Mouse (Mus musculus): ENCODE results near the gene Nav2. TPM values are rescaled to one million over a fixed set of nuclear protein-coding genes. Genes with fewer than 3 reads are reported as not detected.

Gene Nav2
- polyA plus RNA-seq, 1 experiment from 2014 or later, result 34.9 TPM

DNA sequence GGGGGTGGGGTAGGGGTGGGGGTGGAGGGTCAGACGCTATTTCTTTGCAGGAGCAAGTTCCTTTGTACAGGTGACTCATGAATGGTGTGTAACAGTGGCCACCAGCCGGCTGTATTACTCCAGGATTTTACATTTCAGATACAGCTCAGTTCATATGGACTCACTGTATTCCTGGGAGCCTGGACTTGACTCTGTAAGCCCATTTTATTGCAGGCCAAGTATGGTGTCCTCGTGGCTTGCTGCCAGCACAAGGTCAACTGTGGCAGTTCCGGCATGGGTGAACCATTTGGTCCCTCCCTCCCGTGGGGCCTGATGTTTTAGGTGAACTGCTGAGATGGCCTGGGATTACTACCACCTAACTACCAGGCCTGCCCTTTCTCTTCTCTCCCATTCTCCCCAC lies 629.8 kb downstream of the Nav2 start:
- Histone ChIP-seq H3K4me1 (ENCODE audit: control insufficient read depth in 2 of 2, insufficient read depth in 2 of 2, low read length in 2 of 2) (peaks cover 33 to 43% of the 10 kb centered on the region in 2 experiments), H3K27ac (replicated peaks in 1 of 2; ENCODE audit: control insufficient read depth in 1 of 2, insufficient read depth in 1 of 2, low read depth in 2 of 2, low read length in 2 of 2) (no peak overlapping the region), H3K4me3 (ENCODE audit: control insufficient read depth in 1 of 2, insufficient read depth in 1 of 2, low read depth in 1 of 2, low read length in 2 of 2) (no peak overlapping the region), H3K27me3 (ENCODE audit: control insufficient read depth, insufficient read depth, low read length) (no peaks in the 10 kb centered on the region), H3K4me2 (ENCODE audit: low read length) (no peak overlapping the region), H3K36me3 (ENCODE audit: control insufficient read depth, insufficient read depth, low read length) (peaks cover 55% of the 10 kb centered on the region), H3K9me3 (ENCODE audit: control insufficient read depth, low read length) (no peaks in the 10 kb centered on the region), H3K9ac (ENCODE audit: low read length) (no peak overlapping the region)
- 60% methylated on average over 5 of the region's 5 CpGs for WGBS
- no peak for ATAC-seq (ENCODE audit: insufficient number of reproducible peaks, insufficient read depth, low FRiP score, low read depth)

DNA sequence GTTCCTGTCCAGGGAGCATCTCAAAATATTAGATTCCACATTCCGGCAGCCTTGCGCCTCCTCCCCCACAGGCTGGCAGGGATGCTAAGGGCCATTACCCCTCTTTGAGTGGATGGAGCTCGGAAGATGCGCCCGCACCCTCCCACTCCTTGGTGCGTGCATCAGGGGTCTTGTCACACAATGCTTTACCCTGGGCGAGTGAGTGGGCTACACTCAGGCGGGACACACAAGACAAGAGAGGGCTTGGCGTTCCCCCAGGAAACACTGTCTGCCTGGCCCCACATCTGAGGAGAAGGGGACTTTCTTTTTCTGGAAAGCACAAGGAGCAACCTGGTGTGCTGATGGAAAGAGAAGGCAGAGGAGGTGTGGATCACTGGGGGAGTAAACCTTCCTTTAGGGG lies 631.7 kb downstream of the Nav2 start:
- Histone ChIP-seq H3K4me1 (ENCODE audit: control insufficient read depth in 2 of 2, insufficient read depth in 2 of 2, low read length in 2 of 2) (peaks cover 29 to 38% of the 10 kb centered on the region in 2 experiments), H3K27me3 (ENCODE audit: control insufficient read depth, insufficient read depth, low read length) (no peaks in the 10 kb centered on the region), H3K9me3 (ENCODE audit: control insufficient read depth, low read length) (no peaks in the 10 kb centered on the region), H3K4me3 (ENCODE audit: control insufficient read depth in 1 of 2, insufficient read depth in 1 of 2, low read depth in 1 of 2, low read length in 2 of 2) (no peak overlapping the region), H3K4me2 (ENCODE audit: low read length) (no peak overlapping the region), H3K27ac (replicated peaks in 1 of 2; ENCODE audit: control insufficient read depth in 1 of 2, insufficient read depth in 1 of 2, low read depth in 2 of 2, low read length in 2 of 2) (no peak overlapping the region), H3K36me3 (ENCODE audit: control insufficient read depth, insufficient read depth, low read length) (peaks cover 56% of the 10 kb centered on the region), H3K9ac (ENCODE audit: low read length) (no peak overlapping the region)
- 80% methylated on average over 9 of the region's 9 CpGs for WGBS
- ATAC-seq (ENCODE audit: insufficient number of reproducible peaks, insufficient read depth, low FRiP score, low read depth), result no peak

DNA sequence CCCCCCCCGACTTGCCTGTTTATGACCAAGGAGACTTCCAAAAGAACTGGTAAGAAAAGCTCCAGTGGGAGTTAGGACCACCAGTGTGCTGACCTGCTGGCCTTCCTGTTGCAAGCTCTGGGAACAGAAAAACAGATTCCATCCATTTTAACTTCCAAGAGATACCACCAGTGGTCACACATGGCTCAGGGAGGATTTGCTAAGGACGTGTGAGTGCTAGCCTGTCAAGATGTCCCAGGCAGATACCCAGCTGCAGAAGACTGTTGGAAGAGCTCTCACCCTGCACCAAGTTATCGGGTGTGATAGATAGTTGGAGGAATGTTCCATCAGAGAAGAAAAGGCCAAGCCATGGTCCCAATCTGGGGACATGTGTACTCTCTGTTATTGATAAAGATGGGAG lies 633.6 kb downstream of the Nav2 start:
- no peak overlapping the region for H3K4me2 ChIP-seq (ENCODE audit: low read length)
- peaks cover 53% of the 10 kb centered on the region for H3K36me3 ChIP-seq (ENCODE audit: control insufficient read depth, insufficient read depth, low read length)
- H3K4me3 ChIP-seq (ENCODE audit: control insufficient read depth in 1 of 2, insufficient read depth in 1 of 2, low read depth in 1 of 2, low read length in 2 of 2), result no peak overlapping the region
- ATAC-seq (ENCODE audit: insufficient number of reproducible peaks, insufficient read depth, low FRiP score, low read depth), result no peak
- H3K4me1 ChIP-seq (ENCODE audit: control insufficient read depth in 2 of 2, insufficient read depth in 2 of 2, low read length in 2 of 2), result peaks cover 29 to 43% of the 10 kb centered on the region in 2 experiments
- H3K9ac ChIP-seq (ENCODE audit: low read length), result no peak overlapping the region
- H3K9me3 ChIP-seq (ENCODE audit: control insufficient read depth, low read length), result no peaks in the 10 kb centered on the region
- no peaks in the 10 kb centered on the region for H3K27me3 ChIP-seq (ENCODE audit: control insufficient read depth, insufficient read depth, low read length)
- WGBS, result 49% methylated on average over 3 of the region's 3 CpGs
- peak overlapping the region in 1 of 2 experiments; percentile 22; a peak in 1 of 4 replicates for H3K27ac ChIP-seq (replicated peaks in 1 of 2; ENCODE audit: control insufficient read depth in 1 of 2, insufficient read depth in 1 of 2, low read depth in 2 of 2, low read length in 2 of 2)

DNA sequence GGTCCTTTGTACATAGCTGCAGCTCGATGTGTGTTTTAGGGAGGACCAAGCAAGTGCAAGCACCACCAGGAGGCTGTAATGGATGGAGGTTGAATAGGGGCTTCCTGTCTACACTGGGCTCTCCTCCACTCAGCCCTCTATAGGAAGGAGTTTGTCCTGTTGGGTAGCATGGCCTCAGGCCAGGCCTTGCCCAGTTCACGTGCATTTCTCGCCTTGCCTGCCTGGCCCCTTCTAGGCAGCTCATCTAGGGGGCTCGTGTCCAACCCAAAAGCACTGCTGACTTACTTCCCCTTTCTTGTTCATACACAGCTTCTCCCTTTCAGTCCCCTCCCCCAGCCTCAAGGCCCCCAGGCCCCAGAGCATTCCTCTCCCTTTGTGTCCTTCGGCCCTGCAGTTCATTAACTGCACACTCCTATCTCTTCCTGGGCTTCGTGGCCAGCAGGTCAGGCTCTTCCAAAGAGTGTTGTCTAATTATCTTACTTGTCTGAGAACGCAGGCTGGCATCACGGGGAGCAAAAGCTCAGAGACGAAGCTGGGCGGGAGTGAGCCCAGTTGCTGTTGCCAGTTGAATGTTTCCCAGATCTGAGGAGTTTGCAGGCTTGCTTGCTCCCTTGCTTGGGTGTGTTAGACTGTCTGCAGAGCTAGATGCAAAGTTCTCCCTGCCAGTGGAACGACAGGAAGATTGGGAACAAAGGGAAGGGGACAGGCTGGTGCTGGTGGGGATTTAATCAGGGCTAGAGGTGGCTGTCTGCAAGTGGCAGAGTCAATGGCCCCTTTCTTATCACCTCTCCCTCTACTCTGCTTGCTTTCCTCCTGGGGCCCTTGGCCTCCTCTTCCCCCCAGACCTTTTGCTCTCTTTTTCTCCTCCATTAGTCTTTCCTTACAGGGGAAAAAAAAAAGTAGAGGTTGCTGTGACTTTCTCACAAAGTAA lies 636.5 kb downstream of the Nav2 start:
- no peaks in the 10 kb centered on the region for H3K9me3 ChIP-seq (ENCODE audit: control insufficient read depth, low read length)
- no peaks in the 10 kb centered on the region for H3K27me3 ChIP-seq (ENCODE audit: control insufficient read depth, insufficient read depth, low read length)
- H3K9ac ChIP-seq (ENCODE audit: low read length), result peak overlapping the region; percentile 55; the same call in 1 of the 2 replicates
- H3K4me1 ChIP-seq (ENCODE audit: control insufficient read depth in 2 of 2, insufficient read depth in 2 of 2, low read length in 2 of 2), result peaks cover 26 to 34% of the 10 kb centered on the region in 2 experiments
- 18% methylated on average over 11 of the region's 11 CpGs for WGBS
- peak overlapping the region; percentile 71 to 86 for H3K27ac ChIP-seq (replicated peaks in 1 of 2; ENCODE audit: control insufficient read depth in 1 of 2, insufficient read depth in 1 of 2, low read depth in 2 of 2, low read length in 2 of 2)
- ATAC-seq (ENCODE audit: insufficient number of reproducible peaks, insufficient read depth, low FRiP score, low read depth), result peak; percentile 37; the same call in 1 of the 2 replicates
- H3K36me3 ChIP-seq (ENCODE audit: control insufficient read depth, insufficient read depth, low read length), result peaks cover 60% of the 10 kb centered on the region
- no peak overlapping the region for H3K4me3 ChIP-seq (ENCODE audit: control insufficient read depth in 1 of 2, insufficient read depth in 1 of 2, low read depth in 1 of 2, low read length in 2 of 2)
- H3K4me2 ChIP-seq (ENCODE audit: low read length), result peak overlapping the region; percentile 35

DNA sequence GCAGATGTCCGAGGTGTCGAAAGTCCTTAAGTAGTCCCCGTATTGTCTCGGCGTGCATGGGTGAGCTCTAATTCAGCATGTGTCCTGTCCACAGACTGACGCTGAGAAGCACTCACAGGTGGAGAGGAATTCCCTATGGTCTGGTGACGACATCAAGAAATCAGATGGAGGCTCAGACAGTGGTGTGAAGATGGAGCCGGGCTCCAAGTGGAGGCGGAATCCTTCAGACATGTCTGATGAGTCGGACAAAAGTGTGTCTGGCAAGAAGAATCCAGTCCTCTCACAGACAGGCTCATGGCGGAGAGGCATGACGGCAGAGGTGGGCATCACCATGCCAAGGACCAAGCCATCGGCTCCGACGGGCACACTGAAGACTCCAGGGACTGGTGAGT lies 637.2 kb downstream of the Nav2 start:
- Histone ChIP-seq H3K4me2 (ENCODE audit: low read length) (peak overlapping the region; percentile 35; the same call in 1 of the 2 replicates), H3K4me1 (ENCODE audit: control insufficient read depth in 2 of 2, insufficient read depth in 2 of 2, low read length in 2 of 2) (peaks cover 26 to 39% of the 10 kb centered on the region in 2 experiments), H3K4me3 (ENCODE audit: control insufficient read depth in 1 of 2, insufficient read depth in 1 of 2, low read depth in 1 of 2, low read length in 2 of 2) (no peak overlapping the region), H3K9me3 (ENCODE audit: control insufficient read depth, low read length) (no peaks in the 10 kb centered on the region), H3K27me3 (ENCODE audit: control insufficient read depth, insufficient read depth, low read length) (no peaks in the 10 kb centered on the region), H3K9ac (ENCODE audit: low read length) (peak overlapping the region; percentile 55; the same call in 1 of the 2 replicates), H3K27ac (replicated peaks in 1 of 2; ENCODE audit: control insufficient read depth in 1 of 2, insufficient read depth in 1 of 2, low read depth in 2 of 2, low read length in 2 of 2) (peak overlapping the region; percentile 71 to 86), H3K36me3 (ENCODE audit: control insufficient read depth, insufficient read depth, low read length) (peaks cover 54% of the 10 kb centered on the region)
- WGBS, result 50% methylated on average over 15 of the region's 15 CpGs
- ATAC-seq (ENCODE audit: insufficient number of reproducible peaks, insufficient read depth, low FRiP score, low read depth), result no peak

DNA sequence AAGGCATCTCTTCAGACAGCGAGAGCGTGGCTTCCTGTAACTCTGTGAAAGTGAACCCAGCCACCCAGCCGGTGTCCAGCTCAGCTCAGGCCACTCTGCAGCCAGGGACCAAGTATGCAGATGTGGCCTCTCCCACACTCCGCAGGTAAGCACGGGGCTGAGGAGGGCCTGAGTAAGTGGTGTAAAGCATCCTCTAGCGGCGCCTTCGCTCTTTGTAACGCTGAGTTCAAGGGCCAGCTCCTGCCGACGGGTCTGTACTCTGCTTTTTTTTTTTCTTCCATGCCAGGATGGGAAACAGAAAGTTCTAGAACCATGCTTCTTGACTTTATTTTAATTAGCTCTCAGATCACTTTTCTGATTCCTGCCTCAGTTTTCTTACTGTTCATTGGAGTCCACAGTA lies 639.9 kb downstream of the Nav2 start:
- Histone ChIP-seq H3K4me1 (ENCODE audit: control insufficient read depth in 2 of 2, insufficient read depth in 2 of 2, low read length in 2 of 2) (peaks cover 31 to 42% of the 10 kb centered on the region in 2 experiments), H3K27me3 (ENCODE audit: control insufficient read depth, insufficient read depth, low read length) (no peaks in the 10 kb centered on the region), H3K4me3 (ENCODE audit: control insufficient read depth in 1 of 2, insufficient read depth in 1 of 2, low read depth in 1 of 2, low read length in 2 of 2) (no peak overlapping the region), H3K9ac (ENCODE audit: low read length) (no peak overlapping the region), H3K27ac (replicated peaks in 1 of 2; ENCODE audit: control insufficient read depth in 1 of 2, insufficient read depth in 1 of 2, low read depth in 2 of 2, low read length in 2 of 2) (no peak overlapping the region), H3K36me3 (ENCODE audit: control insufficient read depth, insufficient read depth, low read length) (peaks cover 54% of the 10 kb centered on the region), H3K9me3 (ENCODE audit: control insufficient read depth, low read length) (no peaks in the 10 kb centered on the region), H3K4me2 (ENCODE audit: low read length) (no peak overlapping the region)
- ATAC-seq (ENCODE audit: insufficient number of reproducible peaks, insufficient read depth, low FRiP score, low read depth), result no peak
- 84% methylated on average over 11 of the region's 11 CpGs for WGBS

DNA sequence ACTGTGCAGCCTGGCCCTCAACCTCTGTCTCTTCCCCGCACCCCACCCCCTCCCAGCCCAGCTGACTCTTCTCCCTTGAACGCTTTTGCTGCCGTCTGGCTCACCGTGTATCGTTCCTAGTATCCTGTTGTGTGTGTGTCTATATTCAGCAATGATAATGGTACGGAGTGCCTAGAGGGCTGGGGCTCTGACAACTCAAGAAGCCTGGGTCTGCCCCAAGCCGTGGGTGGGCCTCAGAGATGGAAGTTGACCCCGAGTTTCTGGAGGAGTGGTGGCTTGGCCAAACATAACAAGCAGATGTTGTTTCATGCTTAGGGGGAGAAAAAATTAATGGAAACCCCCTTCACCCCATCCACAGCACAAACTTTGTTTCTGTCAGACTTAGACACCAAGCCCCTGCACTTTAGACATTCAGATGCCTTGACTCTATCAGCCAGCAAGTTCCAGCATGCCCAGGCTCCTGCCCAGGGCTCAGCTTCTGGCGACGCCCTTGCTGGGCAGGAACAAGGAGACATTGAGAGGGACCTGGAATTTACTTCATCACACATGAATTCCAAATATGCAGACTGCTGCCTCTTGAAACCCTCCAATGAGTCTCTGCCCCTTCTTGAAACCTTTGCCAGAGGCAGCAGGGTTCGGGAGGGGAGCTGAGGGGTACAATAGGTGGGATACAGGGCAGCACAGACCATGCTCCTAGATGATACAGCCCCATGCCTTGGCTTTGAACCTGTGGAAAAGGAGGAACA lies 644.9 kb downstream of the Nav2 start:
- Histone ChIP-seq H3K27ac (replicated peaks in 1 of 2; ENCODE audit: control insufficient read depth in 1 of 2, insufficient read depth in 1 of 2, low read depth in 2 of 2, low read length in 2 of 2) (peak overlapping the region; percentile 76 to 82), H3K4me3 (ENCODE audit: control insufficient read depth in 1 of 2, insufficient read depth in 1 of 2, low read depth in 1 of 2, low read length in 2 of 2) (no peak overlapping the region), H3K4me1 (ENCODE audit: control insufficient read depth in 2 of 2, insufficient read depth in 2 of 2, low read length in 2 of 2) (peaks cover 38 to 42% of the 10 kb centered on the region in 2 experiments), H3K9ac (ENCODE audit: low read length) (peak overlapping the region; percentile 22; the same call in 1 of the 2 replicates), H3K27me3 (ENCODE audit: control insufficient read depth, insufficient read depth, low read length) (no peaks in the 10 kb centered on the region), H3K9me3 (ENCODE audit: control insufficient read depth, low read length) (no peaks in the 10 kb centered on the region), H3K36me3 (ENCODE audit: control insufficient read depth, insufficient read depth, low read length) (peaks cover 63% of the 10 kb centered on the region), H3K4me2 (ENCODE audit: low read length) (peak overlapping the region; percentile 1)
- WGBS, result 15% methylated on average over 11 of the region's 11 CpGs
- ATAC-seq (ENCODE audit: insufficient number of reproducible peaks, insufficient read depth, low FRiP score, low read depth), result peak; percentile 39; the same call in 1 of the 2 replicates
